Mouse (Mus musculus): ENCODE data around the gene Emid1.

Gene Emid1

DNA sequence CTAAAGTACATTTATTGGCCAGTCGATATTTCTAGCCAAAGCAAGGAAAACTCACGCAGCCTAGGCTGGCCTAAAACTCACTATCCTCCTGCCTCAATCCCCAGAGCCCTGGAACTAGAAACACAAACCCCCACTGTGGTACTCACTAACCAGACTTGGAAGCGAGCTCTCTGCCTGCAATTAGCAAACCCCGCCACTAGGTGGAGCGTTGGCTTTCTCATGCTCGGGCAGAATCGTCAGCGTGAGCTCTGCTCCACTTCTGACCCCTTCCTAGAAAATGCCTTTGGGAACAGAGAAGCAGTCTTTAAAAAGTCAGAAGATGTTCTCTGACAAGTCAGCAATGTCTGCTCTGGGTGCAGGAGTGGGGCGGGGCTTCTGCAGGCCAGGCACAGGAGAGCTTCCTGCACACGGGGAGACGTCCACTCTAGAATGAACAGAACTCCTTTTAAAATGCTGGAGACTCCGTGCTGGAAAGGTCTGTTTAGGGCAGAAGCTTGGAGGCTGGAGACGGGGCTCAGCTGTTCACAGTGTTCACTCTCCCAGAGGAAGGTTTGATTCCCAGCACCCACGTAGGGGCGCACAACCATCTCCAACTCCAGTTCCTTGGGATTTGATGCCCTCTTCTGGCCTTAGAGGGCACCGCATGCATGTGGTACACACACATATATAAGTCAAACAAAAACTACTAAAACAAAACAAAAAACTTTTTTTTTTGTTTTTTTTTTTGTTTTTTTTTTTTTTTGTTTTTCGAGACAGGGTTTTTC is 8.8 kb upstream of the Emid1 start:
- no peak for DNase-seq (ENCODE audit: low read depth, low spot score)

DNA sequence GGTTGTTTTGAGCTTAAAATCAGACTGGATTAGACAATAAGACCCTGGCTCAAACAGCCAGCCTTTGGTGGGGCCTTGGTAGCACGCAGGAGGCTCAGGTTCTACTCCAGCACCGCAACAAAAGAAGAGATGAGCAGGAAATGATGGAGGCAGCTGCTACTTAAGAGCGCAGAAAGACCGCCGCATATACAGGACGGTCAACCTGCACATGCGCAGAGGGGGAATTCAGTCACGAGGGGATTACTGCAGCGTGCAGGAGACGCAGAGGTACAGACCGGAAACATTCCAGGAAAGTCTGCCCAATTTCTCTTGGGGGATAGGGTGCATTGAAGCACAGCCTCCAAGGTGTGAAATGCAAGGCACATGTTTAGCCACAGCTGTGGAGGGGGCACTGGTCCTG is 6.0 kb upstream of the Emid1 start:
- DNase-seq (ENCODE audit: low read depth, low spot score), result no peak

DNA sequence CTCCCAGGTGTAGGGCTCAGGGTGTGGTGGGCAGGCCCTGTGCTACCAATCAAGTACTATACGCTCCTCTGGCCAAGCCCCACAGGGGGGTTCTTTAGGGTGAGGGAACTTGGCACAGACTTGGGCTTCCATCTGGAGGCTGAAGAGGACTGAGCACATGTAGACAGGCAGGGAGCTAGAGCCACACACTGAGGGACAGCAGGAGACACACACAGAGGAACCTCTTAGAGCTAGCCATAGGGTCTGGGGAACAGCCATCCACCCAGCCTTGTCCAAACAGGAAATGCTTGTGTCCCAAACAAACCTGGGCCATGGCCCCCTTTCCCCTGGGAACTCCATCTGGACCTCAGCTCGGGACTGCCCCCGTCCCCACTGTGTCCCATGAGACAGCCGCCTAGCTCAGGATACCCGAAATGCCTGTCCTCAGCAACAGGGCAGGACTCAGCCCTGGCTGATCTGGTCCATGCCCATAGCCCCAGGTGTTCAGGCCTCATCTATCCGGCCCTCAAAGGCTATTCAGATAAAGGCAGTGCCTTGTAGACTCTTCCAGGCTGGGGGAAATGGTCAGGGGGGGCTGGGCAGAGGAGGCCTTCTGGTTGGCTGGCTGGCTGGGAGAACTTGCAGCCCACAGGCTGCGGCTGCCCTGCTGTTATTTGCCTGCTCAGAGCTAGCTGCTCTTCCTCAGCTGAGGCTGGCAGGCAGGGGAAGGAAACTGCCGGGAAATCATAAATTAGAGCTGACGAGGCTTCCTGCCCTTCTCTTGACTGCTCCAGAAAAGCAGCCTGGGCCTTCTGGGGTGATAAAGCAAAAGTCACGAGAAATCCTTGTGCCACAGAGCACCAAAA is 3.1 kb upstream of the Emid1 start:
- DNase-seq (ENCODE audit: low read depth, low spot score), result no peak

DNA sequence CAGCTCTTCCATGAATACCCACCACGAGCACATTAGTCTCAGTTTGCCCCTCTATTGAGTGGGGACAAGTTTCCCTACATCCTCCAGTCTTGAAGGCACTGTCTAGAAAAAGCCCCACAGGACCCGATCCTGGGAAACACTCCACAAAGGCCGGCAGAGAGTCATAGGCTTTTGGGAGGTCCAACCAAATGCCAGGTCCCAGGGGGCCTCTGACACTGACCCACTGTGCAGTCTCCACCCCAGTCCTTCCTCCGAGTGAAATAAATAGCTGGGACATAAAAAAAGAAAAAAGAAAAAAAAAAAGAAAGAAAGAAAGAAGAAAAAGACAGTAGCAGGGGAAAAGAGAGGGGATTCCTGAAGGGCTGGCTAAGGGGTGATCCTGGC is 818 bp downstream of the Emid1 start:
- DNase-seq (ENCODE audit: low read depth, low spot score), result no peak

DNA sequence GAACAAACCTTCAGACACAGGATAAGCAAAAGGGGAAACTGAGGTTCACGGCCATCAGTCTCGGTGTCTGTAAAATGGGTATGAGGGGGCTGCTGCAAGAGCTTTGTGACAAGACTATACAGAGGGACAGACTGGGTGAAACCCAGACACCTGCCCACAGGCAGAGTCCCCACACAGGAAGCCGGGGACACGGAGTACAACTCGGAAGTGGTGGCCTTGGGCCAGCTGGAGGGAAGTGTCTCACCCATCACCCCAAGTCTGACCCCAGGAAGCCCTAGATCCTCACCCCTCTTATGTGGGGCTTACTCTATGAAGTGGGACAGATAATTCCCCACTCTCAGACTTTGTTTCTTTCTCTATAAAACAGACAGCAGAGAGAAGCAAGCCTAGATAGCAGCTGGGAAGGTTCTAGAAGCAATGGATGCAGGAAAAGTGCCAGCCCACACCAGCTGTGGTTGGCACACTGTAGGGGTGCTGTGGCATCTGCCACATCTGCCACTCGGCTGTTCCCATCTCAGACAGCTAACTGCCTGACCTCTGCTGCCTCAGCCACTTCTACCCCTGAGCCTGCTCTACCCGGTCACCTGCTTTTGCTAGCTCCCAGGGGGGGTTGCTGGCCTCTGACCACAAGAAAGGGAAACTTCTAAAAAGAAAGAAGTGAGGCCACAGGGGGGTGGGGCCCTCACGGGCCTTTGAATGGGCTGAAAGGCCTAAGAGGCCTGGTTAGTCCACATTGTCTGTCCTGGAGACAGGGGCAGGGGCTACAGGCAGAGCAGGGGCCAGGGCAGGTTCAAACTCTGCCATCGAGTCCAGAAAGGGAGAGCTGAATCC is 1.4 kb downstream of the Emid1 start:
- DNase-seq (ENCODE audit: low read depth, low spot score), result no peak

DNA sequence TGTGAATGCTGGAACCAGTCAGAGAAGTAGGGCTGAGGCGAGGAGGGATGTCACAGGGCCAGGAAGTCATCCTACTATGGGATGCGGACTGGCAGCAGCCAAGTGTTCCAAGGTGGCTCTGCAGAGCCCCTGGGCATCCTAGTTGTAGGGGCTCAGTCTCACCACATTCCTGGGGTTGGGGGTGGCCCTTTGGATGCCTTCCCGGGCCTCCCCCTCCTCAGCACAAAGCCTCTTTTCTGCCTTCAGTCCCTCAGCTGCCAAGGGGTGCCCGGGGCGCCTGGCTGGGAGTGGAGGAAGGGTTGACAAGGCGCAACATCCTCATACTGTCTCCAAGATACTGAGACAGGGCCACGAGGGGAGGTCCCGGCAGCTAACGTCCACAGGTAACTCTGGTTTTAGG is 2.1 kb downstream of the Emid1 start:
- DNase-seq (ENCODE audit: low read depth, low spot score), result no peak

DNA sequence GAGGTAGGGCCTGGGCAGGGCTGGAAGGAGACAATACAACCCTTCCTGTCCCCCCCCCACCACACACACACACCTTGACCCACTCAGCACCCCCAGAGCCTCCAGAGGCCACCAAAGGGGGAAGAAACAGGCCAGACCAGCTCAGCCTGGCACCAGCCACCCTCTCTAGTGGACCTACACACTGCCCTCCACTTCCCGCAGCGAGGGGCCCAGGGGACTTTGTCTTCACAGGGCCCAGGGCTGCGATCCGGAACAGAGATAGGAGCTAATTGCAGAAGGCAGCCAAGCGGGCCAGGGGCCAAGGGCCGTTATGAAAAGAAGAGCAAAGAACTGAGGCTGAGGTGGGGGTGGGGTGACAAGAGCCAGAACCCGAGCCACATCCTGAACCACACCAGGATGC is 2.8 kb downstream of the Emid1 start:
- DNase-seq (ENCODE audit: low read depth, low spot score), result no peak

DNA sequence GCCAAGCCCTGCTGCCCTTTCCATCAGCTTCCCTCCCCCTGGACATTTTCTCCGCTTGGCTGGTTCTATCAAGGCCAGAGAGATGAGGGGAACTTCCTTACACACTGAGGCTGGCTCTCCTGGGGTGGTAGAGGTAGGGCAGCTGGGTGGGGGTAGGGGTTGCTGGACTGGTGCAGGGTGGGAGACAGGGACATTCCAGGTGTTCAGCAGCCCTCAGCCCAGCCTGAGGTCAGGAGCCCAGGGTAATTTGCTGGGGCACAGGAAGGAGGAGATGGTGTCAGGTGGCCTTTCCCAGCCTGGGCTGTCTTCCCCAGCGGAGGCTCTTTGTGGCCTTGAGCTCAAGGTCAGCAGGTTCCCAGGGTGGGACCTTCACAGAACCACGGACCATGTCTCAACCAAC is 6.5 kb downstream of the Emid1 start:
- no peak for DNase-seq (ENCODE audit: low read depth, low spot score)

DNA sequence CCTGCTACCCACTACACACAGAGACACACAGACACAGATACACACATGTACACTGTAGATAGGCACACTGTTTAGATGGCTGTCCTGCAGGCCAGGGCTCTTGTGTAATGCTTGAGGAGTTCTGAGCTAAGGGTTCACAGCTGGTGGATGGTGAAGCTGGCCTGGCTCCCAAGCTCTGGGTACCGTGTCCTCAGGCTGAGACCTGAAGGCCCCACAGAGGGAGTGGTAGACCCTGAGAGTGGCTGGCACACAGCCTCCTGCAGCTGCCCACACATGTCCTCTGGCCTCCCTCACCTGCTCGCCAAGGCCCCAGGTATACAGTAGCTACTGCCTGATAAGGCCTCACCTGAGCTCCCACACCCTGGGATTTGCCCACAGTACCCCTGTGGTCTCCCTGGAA is 10.1 kb downstream of the Emid1 start:
- DNase-seq (ENCODE audit: low read depth, low spot score), result no peak

DNA sequence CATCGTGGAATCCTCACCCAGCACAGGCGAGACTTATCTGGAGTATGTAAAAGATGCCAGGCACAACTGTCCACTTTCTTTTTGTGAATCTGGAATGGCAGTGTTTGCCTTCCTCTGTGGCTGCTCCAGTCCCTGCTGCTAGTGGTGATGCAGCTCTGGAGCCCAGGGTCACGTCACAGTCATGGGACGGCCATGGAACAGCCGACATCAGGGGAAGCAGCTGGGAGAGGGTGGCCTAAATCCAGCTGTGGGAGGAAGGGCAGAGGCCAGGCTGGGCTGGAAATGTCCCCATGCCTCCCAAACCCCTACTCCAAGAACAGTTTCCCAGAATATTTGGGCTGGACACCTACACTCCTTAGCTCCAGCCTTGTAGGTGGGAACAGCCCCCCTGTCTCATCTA is 10.8 kb downstream of the Emid1 start:
- no peak for DNase-seq (ENCODE audit: low read depth, low spot score)

DNA sequence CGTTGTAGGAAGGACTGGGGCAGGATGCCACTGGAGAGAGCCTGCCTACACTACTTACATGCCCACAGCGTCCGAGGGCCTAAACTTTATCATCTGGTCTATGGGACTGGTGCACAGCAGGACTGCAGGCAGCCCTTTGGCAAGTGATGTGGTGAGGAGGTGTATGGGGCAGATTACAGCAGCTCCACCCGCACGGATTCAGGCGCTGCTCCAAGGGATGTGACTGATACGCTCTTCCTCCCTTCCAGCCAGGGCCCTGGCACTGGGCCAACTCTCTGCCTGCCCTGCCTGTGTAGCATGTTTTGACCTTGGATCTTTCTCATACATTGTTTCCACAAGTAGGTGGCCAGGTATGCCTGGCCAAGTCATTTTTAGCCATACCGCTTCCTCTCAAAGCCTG is 11.4 kb downstream of the Emid1 start:
- no peak for DNase-seq (ENCODE audit: low read depth, low spot score)

DNA sequence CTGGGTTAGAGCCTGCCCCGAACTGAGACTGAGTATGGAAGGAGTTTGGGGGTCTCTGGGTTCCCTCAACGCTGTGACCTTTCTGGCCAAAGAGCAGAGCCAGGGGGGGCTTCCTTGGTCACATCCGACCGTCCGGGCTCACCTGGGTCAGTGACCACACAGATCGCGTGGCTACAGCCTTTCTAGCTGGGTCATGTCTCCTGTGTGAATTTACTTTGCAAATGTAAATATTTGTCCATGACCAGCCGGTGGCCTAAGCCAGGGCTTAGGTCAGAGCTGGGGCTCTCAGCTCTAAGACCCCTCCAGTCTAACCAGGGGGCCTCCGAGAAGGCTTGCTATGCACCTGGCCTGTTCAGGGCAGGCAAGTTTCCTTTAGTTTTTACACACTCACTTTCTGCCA is 12.7 kb downstream of the Emid1 start:
- DNase-seq (ENCODE audit: low read depth, low spot score), result no peak

DNA sequence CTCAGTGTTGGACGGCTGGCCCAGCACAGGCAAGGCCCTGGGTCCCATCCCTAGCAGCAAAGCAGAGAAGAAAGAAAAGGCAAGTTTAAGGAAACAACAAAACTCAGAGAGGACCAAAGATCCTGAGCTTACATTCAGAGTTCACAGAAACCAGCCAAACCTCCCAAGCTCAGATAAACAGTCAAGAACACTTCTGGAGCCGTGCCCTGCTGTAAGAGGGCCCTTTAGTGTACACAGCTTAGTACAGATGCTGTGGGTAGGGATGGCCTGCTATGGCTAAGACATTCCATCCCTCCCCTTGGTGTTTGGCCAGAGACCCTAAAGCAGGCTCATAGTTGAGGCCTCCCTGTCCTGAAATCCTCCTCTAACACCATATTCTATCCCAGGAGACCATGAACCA is 13.4 kb downstream of the Emid1 start:
- DNase-seq (ENCODE audit: low read depth, low spot score), result no peak

DNA sequence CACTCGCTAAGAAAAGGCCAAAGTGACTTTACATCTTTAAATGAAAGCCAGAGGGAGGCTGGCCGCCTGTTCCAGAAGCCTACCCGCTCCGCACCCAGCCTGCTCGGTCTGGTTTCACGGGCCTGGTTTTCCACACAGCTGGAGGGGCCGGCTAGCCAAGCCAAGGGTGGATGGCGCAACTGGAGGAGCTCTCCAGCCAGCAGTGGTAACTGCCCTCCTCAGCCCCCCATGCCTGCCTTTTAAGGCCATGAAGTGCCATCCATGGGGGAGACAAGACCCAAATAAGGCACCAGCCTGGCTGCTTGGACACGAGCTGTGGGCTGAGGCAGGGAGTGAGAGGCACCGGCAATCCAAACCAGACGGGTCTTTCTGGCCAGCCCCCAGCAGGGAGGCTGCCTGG is 16.1 kb downstream of the Emid1 start:
- DNase-seq (ENCODE audit: low read depth, low spot score), result no peak

DNA sequence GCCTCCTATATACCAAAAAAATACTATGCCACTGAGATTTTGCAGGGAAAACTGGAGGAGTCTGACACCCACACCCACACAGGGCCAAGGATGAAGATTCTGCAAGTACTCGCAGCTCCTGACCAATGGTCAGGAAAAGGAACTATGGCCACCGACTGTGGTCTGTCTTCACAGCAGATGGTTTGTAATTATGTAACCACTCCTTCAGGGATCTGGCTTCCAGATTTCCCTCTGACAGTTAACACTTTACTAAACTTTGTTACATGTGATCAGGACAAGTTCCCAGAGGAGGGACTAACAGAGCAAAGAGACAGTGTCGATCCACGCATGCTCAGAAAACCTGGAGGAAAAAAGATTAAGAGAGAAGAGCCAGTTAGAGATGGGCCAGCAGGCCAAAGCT is 19.3 kb downstream of the Emid1 start:
- DNase-seq (ENCODE audit: low read depth, low spot score), result no peak

DNA sequence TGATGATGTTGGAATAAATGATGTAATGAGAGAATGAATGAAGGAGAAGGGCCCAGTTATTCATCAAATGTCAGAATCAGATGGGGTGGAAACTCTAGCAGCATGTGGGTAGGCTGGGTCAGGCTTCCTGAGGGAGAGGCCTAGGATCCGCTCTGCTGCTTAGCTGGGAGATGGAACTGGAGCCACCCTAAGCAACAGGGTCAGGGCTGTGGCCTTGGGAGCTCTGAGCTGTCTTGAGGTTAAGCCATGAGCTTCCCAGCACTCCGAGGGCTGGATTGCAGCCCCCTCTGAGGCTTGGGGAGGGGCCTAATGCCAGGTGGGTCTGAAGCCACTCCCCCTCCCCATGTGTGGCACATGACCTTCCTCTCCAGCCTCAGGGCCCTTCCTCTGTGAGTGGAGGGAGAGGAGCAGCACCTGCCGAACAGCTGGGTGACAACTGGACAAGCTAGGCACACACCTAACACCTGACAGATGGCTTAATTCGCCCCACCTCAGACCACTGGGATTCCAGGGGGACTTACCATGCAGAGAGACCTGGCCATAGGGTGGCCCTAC is 21.9 kb downstream of the Emid1 start:
- DNase-seq (ENCODE audit: low read depth, low spot score), result no peak

DNA sequence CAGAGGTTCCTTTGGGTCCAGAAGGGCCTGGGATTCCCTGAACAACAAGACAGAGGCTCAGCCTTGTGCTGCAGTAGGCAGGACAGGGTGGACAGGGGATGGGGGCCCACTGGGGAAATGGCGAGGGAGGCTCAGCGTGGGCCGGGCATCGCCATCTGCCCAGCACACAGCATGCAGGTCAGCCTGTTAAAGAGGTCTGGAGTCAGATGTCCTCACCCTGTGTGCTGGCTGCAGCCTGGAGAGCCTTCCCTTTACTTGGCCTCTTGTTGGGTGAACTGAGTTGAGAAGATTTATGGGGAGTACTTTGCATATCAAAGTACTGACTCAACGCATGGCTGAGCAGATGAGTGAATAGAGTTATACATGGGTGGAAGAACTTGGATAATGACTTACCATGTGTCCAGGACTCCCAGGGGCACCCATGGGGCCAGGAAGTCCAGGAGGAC is 23.0 kb downstream of the Emid1 start:
- DNase-seq (ENCODE audit: low read depth, low spot score), result no peak

DNA sequence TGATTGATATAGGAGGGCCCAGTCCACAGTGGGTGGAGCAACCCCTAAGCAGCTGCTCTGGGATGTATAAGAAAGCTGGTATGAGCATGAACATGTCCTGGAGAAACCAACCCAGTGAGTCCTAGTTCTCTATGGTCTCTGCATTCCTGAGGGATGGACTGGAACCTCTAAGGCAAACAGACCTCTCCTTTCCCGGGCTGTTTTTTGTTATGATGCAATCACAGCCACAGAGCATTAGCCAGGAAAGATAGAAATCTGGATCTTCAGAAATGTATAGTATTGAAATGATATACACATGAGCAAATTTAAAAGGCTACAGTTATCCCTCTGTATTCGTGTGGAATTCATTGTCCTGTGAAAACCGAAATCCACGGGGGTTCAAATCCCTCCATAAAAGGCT is 26.3 kb downstream of the Emid1 start:
- no peak for DNase-seq (ENCODE audit: low read depth, low spot score)

DNA sequence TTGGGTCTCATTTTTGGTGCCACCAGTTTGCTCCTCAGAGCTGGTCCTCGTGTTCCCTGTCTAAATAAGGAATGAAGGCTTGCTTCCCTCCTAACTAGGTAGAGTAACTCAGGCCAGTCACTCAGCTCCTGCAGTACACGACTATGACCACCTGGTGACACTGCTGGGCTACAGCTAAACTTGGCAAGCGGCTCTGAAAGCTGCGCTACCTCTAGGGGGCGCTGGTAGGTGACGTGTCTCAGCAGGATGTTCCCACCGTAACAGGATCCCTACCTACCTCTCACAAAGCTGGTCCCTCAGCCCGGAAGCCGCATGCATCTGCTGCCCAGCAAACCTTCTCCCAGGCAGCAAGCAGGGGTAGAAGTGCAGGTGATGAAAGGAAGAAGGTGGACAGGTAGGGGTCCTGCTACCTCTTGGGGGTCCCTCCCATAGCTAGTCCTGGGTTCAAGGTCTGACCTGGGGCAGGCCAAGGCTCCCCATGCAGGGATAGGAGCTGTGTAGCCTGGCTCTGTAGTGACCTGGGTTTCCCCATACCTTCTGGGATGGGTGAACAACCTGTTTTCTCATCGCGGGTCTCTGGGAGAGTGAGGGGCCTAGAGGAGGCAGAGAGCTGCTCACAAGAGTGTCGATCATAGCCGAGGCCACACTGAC is 37.0 kb downstream of the Emid1 start:
- no peak for DNase-seq (ENCODE audit: low read depth, low spot score)

DNA sequence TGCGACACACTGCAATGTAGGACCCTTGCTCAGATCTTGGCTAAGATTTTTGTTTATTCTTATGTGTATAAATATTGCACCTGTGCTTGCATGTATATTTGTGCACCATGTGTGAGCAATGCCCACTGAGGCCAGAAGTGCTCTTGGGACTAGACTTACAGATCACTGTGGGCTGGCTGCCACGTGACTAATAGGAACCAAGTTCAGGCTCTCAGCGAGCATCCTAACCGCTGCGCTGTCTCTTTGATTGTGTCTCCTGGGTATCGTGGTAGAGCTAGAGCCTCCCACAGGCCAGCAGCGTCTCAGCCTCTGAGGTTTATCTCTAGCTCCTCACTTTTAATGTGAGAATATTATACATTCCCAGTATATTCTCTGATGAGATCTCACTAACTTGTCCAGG is 38.4 kb downstream of the Emid1 start:
- no peak for DNase-seq (ENCODE audit: low read depth, low spot score)

DNA sequence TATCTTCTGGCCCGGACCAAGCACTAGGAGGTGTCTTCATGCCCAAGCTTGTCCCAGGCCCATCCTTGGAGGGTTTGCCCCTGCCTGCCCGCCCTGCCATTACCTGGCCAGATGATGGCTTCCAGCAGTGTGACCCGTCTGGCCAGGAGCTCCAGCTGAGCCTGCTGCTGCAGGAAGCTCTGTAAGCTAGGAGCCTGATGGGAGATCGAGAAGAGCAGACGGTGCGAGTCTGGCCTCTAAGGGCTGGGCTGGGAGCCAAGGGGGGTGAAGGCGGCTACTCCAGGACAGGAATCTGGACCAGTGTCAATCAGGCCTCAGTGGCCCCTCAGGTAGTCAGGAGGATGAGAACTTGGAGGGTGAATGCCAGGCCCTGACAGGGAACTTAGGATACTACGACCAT is 42.6 kb downstream of the Emid1 start:
- no peak for DNase-seq (ENCODE audit: low read depth, low spot score)
